Mouse (Mus musculus): ENCODE data around the gene Nova2. TPM values are rescaled to one million over a fixed set of nuclear protein-coding genes. Genes with fewer than 3 reads are reported as not detected.

The Nova2 gene
- 0.13 and 0.16 TPM in 2 replicates for polyA plus RNA-seq (2016; fragmentation: Nextera tagmentation; extraction: Ambion mirVana)

DNA sequence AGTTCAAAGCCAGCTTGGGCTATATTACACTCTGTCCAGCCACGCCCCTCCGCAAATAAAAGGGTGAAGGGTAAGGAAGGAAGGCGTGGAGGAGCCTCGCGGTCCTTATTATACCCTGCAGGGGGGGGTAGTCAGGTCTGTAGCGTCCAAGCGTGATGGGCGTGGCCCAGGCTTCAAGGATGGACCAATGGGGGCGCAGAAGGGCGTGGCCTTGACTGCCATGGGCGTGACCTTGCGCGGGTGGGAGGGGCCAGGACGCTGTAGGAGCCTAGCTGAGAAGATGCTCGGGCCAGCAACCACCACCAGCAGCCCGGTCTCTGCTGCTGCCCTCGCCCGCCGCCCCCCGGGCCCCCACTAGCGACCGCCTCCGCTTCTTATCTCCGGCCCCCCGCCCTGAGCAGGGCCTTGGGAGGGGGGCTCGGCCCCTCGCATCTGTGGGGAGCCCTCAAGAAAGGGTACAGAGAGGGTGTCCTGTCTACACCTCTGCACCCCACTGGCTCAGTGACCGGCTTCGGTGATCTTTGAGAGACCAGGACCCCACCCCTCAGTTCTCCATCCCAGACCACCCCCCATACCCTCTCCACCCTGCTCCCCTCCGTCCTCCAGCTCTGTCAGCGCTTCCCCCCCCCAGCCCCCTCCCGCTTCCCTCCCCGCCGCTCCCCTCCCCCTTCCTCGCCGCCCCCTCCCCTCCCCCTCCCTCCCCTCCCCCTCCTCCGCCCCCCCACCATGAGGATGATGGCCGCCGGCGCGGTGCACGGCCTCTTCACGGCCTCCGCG lies at the start of gene Nova2:
TSS of gene Nova2 (plus strand) at position 727 of the 777 bp plus-strand sequence.
- peak; percentile 83 for ATAC-seq
- Histone ChIP-seq H3K9me3 (replicated peaks) (no peaks in the 10 kb centered on the region), H3K4me2 (peak within 1 kb of the TSS; percentile 69), H3K4me1 (peaks cover 16% of the 10 kb centered on the region), H3K4me3 (peak within 1 kb of the TSS; percentile 46), H3K9ac (peak within 1 kb of the TSS; percentile 55), H3K27ac (no peak within 1 kb of the TSS), H3K27me3 (replicated peaks) (peaks cover 93% of the 10 kb centered on the region), H3K36me3 (no peaks in the 10 kb centered on the region)
- 4% methylated on average over 28 of the region's 45 CpGs for WGBS (ENCODE audit: insufficient replicate concordance)

DNA sequence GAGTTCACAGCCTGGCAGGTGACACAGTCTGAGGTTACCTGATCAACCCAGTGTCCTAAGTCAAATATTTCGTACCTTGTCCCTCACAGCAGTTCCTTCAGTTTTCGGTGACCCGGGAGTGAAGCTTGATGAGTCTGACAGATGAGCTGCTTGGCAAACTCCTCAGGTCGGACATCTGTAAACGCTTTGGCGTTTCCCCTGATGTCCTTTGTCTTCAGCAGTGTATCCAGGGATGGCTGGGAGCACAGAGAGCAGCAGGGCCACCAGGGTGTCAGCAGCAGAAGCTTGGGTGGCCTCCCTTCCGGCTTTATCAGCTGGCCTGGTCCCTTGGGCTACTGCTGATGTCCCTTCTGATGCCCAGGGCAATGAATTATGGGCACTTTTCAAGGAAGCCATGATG lies 47.0 kb upstream of the Nova2 start:
- Histone ChIP-seq H3K4me1 (no peaks in the 10 kb centered on the region), H3K4me2 (no peak overlapping the region), H3K27ac (no peak overlapping the region)

DNA sequence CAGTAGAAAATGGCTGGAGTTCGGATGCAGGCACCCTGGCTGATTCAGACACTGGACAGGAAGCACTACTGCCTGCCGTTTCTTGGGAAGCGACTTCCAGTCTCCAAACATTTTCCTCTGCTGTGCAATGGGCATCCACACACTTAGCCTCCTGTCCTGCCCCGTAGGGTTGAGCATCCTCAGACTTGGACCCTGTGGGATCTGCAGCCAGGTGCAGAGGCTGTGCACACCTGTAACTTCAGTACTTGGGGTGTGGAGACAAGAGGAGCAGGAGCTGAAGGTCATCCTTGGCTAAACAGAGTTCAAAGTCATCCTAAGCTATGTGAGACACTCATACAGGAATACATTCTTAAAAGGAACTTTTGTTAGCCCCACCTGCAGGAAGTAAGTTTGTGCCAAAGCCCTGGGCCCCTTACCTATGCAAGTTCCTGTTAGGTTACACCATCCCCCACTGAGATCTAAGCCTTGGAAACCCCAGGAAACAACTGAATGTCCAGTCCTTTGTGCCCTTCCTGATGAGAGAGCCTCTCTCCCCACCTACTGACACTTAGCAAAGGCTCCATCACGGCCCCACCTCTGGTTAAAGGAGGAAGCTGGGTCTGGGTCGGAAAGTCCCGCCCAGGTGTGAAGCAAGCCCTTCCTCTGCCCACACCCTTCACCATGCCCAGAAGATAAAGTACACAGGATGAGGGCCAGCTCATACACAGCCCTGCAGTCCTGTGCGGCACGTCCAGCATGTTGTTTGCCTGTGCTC lies 41.5 kb upstream of the Nova2 start:
- peak; percentile 40; the same call in 1 of the 2 replicates for ATAC-seq

More for the DNA sequence above, 47.0 kb upstream of the Nova2 start:
- H3K36me3 ChIP-seq, result no peaks in the 10 kb centered on the region
- H3K4me3 ChIP-seq, result no peak overlapping the region
- 55% methylated on average over 7 of the region's 7 CpGs for WGBS (ENCODE audit: insufficient replicate concordance)
- no peak for ATAC-seq
- no peaks in the 10 kb centered on the region; the same call in 1 of the 2 replicates for H3K27me3 ChIP-seq (replicated peaks)
- H3K9me3 ChIP-seq (replicated peaks), result no peaks in the 10 kb centered on the region
- no peak overlapping the region for H3K9ac ChIP-seq

GRCm38 (mm10) chr7:18884745-18885422 lies 40.8 kb upstream of the Nova2 start:
- 44% methylated on average over 13 of the region's 13 CpGs for WGBS (ENCODE audit: insufficient replicate concordance)
- no peak overlapping the region for H3K4me3 ChIP-seq
- no peak overlapping the region for H3K4me2 ChIP-seq
- ATAC-seq, result no peak
- no peak overlapping the region for H3K9ac ChIP-seq
- H3K36me3 ChIP-seq, result no peaks in the 10 kb centered on the region
- H3K4me1 ChIP-seq, result no peaks in the 10 kb centered on the region
- H3K27me3 ChIP-seq (replicated peaks), result no peaks in the 10 kb centered on the region
- H3K9me3 ChIP-seq (replicated peaks), result no peaks in the 10 kb centered on the region
- H3K27ac ChIP-seq, result no peak overlapping the region; the same call in 1 of the 2 replicates

More for the DNA sequence above, 41.5 kb upstream of the Nova2 start:
- H3K4me1 ChIP-seq, result no peaks in the 10 kb centered on the region
- H3K9ac ChIP-seq, result no peak overlapping the region
- no peak overlapping the region; the same call in 1 of the 2 replicates for H3K27ac ChIP-seq
- no peaks in the 10 kb centered on the region for H3K27me3 ChIP-seq (replicated peaks)
- no peak overlapping the region for H3K4me3 ChIP-seq
- 36% methylated on average over 9 of the region's 9 CpGs for WGBS (ENCODE audit: insufficient replicate concordance)
- H3K36me3 ChIP-seq, result no peaks in the 10 kb centered on the region
- H3K4me2 ChIP-seq, result no peak overlapping the region
- H3K9me3 ChIP-seq (replicated peaks), result no peaks in the 10 kb centered on the region

DNA sequence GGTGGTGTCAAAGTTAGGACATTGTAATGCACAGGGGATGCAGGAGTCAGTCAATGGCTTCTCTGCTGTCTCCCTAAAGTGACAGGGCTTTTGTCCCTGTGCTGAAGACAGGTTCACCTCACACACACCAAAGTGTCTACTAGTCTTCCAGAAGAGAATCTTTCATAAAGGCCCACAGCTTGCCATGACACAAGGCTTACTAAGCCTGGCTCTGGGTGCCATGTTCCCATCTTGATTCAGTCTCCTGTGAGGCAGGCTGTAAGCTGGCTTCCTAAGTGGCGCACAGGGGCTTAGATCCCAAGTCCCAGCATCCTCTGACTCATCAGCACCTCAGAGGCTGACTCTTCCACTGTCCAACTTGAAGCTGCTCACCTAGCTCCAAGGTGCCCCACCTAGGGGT lies 38.7 kb upstream of the Nova2 start:
- ATAC-seq, result no peak
- WGBS (ENCODE audit: insufficient replicate concordance), result 83% methylated on average over 1 of the region's 1 CpGs
- peaks cover 4% of the 10 kb centered on the region; the same call in 1 of the 2 replicates for H3K36me3 ChIP-seq
- H3K4me1 ChIP-seq, result no peaks in the 10 kb centered on the region
- H3K9ac ChIP-seq, result no peak overlapping the region
- H3K9me3 ChIP-seq (replicated peaks), result no peaks in the 10 kb centered on the region
- no peak overlapping the region for H3K4me2 ChIP-seq
- H3K27ac ChIP-seq, result no peak overlapping the region
- H3K27me3 ChIP-seq (replicated peaks), result no peaks in the 10 kb centered on the region
- H3K4me3 ChIP-seq, result no peak overlapping the region

- Histone ChIP-seq H3K27ac (no peak overlapping the region), H3K4me3 (no peak overlapping the region), H3K27me3 (replicated peaks) (peaks cover 28% of the 10 kb centered on the region), H3K9ac (no peak overlapping the region), H3K9me3 (replicated peaks) (no peaks in the 10 kb centered on the region), H3K4me2 (no peak overlapping the region), H3K4me1 (peaks cover 22% of the 10 kb centered on the region), H3K36me3 (peaks cover 4% of the 10 kb centered on the region; the same call in 1 of the 2 replicates)
- 80% methylated on average over 8 of the region's 8 CpGs for WGBS (ENCODE audit: insufficient replicate concordance)
- ATAC-seq, result no peak
These were observed 34.8 kb upstream of the Nova2 start for GRCm38 (mm10) chr7:18890848-18891247.

DNA sequence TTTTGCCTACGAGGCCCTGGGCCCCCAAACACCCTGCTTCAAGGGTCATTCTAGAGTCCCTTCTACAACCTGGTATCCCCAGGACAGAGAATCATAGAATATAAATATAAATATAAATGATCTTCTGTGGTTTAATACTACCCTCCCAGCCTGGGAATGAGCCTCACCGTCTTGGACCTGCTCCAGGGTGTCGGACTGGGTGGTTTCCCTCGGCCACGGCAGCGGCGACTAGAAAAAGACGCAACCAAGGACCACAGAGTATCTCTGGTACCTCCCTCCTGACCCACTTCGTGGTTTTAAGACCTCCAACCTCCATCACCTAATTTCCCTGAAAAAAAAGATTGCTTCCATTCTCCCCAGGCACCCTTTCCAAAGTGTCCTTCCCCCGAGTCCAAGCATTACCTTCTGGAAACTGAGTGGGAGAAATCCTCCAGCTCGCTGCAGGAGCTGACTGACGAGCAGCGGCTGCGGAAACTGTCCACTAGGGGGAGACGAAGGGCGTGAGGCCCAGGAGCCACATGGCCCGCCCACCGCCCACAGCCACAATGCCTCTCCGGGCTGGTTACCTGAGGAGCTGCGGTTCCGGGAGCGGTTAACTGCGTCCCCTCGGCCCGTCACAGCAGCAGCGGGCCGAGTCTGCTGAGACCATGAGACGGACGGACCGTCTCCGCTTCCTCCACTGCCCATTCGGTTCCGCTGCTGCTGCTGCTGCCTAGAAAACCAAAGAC lies 33.7 kb upstream of the Nova2 start:
- peaks cover 4% of the 10 kb centered on the region for H3K36me3 ChIP-seq
- peaks cover 22% of the 10 kb centered on the region for H3K4me1 ChIP-seq
- H3K27me3 ChIP-seq (replicated peaks), result peaks cover 28% of the 10 kb centered on the region
- H3K9ac ChIP-seq, result peak overlapping the region; percentile 36; the same call in 1 of the 2 replicates
- peak overlapping the region; percentile 69 for H3K4me2 ChIP-seq
- WGBS (ENCODE audit: insufficient replicate concordance), result 17% methylated on average over 33 of the region's 33 CpGs
- H3K27ac ChIP-seq, result no peak overlapping the region
- no peaks in the 10 kb centered on the region for H3K9me3 ChIP-seq (replicated peaks)
- peak overlapping the region; percentile 41 for H3K4me3 ChIP-seq
- peak; percentile 48; the same call in 1 of the 2 replicates for ATAC-seq

- peak overlapping the region; percentile 69 for H3K4me2 ChIP-seq
- H3K9me3 ChIP-seq (replicated peaks), result no peaks in the 10 kb centered on the region
- H3K27ac ChIP-seq, result no peak overlapping the region
- peak overlapping the region; percentile 41; the same call in 1 of the 2 replicates for H3K4me3 ChIP-seq
- WGBS (ENCODE audit: insufficient replicate concordance), result 31% methylated on average over 27 of the region's 27 CpGs
- H3K9ac ChIP-seq, result no peak overlapping the region
- H3K4me1 ChIP-seq, result peaks cover 22% of the 10 kb centered on the region
- H3K36me3 ChIP-seq, result peaks cover 5% of the 10 kb centered on the region
- ATAC-seq, result peak; percentile 30; the same call in 1 of the 2 replicates
- H3K27me3 ChIP-seq (replicated peaks), result peaks cover 28% of the 10 kb centered on the region
These were observed 32.7 kb upstream of the Nova2 start for GRCm38 (mm10) chr7:18893009-18893408.

DNA sequence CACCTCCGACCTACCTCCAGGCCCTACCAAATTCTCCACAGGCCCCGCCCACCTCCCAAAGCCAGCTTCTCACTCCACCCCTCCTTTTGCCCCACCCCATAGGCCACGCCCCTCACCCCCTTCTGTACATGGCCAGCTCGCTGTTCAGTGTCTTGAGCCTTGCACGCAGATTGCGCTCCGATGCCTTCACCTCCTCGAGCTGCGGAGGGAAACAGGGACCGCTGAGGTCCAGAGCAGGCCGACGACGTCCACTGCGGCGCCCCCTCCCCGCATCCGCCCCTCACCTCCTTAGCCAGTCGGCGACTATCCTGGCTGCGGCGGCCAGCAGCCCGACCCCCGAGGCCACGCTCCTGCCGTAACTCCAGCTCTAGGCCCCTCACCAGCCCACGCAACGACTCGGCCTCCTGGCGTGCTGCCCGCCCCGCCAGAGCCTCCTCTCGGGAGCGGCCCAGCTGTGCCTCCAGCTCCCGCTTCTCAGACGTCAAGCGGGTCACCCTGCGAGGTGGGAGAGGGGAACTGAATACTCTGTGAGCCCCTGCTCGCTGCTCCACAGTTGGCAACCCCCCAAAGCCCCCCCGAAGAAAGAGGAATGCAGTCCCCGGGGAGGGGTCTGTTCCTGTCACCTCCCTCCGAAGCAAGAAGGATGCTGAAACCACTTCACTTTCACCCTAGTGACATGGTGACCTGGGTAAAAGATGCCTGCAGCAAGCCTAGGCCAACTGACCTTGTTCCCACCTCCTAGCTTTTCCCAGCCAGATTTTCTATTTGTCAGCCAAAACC lies 31.8 kb upstream of the Nova2 start:
- no peaks in the 10 kb centered on the region for H3K9me3 ChIP-seq (replicated peaks)
- H3K27ac ChIP-seq, result no peak overlapping the region
- peak overlapping the region; percentile 37 for H3K9ac ChIP-seq
- peaks cover 22% of the 10 kb centered on the region for H3K4me1 ChIP-seq
- peaks cover 13% of the 10 kb centered on the region for H3K36me3 ChIP-seq
- H3K4me2 ChIP-seq, result peak overlapping the region; percentile 69
- peaks cover 28% of the 10 kb centered on the region for H3K27me3 ChIP-seq (replicated peaks)
- 4% methylated on average over 39 of the region's 41 CpGs for WGBS (ENCODE audit: insufficient replicate concordance)
- H3K4me3 ChIP-seq, result peak overlapping the region; percentile 42
- peak; percentile 46 for ATAC-seq

DNA sequence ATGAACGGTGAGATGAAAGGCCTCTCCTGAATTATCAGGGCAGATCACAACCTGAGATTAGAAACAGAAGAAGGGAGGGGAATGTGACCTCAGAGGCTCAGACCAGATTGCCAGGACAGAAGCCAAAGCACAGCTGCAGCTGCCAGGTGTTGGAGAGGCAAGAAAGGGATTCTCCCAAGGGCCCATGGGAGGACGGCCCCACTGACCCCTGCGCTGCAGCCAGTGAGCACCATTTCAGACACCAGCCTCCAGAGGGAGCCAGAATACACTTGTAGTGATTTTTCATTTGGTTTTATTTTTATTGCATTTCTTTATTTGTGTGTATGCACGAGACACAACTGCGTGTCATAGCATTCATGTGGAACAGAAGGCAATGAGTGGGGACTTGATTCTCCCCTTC lies 29.2 kb upstream of the Nova2 start:
- no peak for ATAC-seq
- Histone ChIP-seq H3K9ac (no peak overlapping the region), H3K9me3 (replicated peaks) (no peaks in the 10 kb centered on the region), H3K4me2 (no peak overlapping the region), H3K4me3 (no peak overlapping the region), H3K27me3 (replicated peaks) (peaks cover 28% of the 10 kb centered on the region), H3K4me1 (peaks cover 22% of the 10 kb centered on the region), H3K36me3 (peaks cover 35% of the 10 kb centered on the region), H3K27ac (no peak overlapping the region)
- WGBS (ENCODE audit: insufficient replicate concordance), result 51% methylated on average over 5 of the region's 5 CpGs
